Mouse (Mus musculus) stomach, embryonic 16.5 days (tissue): ENCODE measurements around the gene Stim1. TPM values are rescaled to one million over a fixed set of nuclear protein-coding genes. Genes with fewer than 3 reads are reported as not detected.

Experiments used
- ATAC-seq: fragments of 200-750 bp; cut with Nextera tagmentation; 2 replicates; pipeline ENCODE4 v1.8.0; 2017; ENCODE audit warnings: moderate number of reproducible peaks, moderate TSS enrichment; ENCODE audit not compliant: insufficient read depth, low FRiP score
- H3K27ac ChIP-seq: fragments of 300-500 bp; sonication (generic); 2 replicates; pipeline ENCODE4 v1.5.1; 2014; ENCODE audit warnings: low read length
- H3K27me3 ChIP-seq: fragments of 300-500 bp; sonication (generic); 2 replicates; pipeline ENCODE4 v1.6.1; 2014; ENCODE audit warnings: low read length, control low read depth, mixed read lengths; ENCODE audit not compliant: control insufficient read depth, insufficient read depth
- H3K36me3 ChIP-seq: fragments of 300-500 bp; sonication (generic); 2 replicates; pipeline ENCODE4 v1.6.1; 2014; ENCODE audit warnings: low read length; ENCODE audit not compliant: control insufficient read depth, insufficient read depth
- H3K4me1 ChIP-seq: fragments of 300-500 bp; sonication (generic); 2 replicates; pipeline ENCODE4 v1.6.1; 2014; ENCODE audit warnings: low read length, control low read depth, mixed read lengths; ENCODE audit not compliant: control insufficient read depth, insufficient read depth
- H3K4me2 ChIP-seq: fragments of 300-500 bp; sonication (generic); 2 replicates; pipeline ENCODE4 v1.6.1; 2014; ENCODE audit warnings: low read depth, low read length, mixed read lengths
- H3K4me3 ChIP-seq: fragments of 300-500 bp; sonication (generic); replicated peaks from 2 replicates; pipeline ENCODE4 v1.5.1; 2014; ENCODE audit warnings: mild to moderate bottlenecking, low read length
- H3K9ac ChIP-seq: fragments of 300-500 bp; sonication (generic); 2 replicates; pipeline ENCODE4 v1.6.1; 2014; ENCODE audit warnings: low read length
- H3K9me3 ChIP-seq: fragments of 300-500 bp; sonication (generic); replicated peaks from 2 replicates; pipeline ENCODE4 v1.6.1; 2016; ENCODE audit warnings: low read length, control low read depth; ENCODE audit not compliant: control insufficient read depth
- WGBS: fragments of 180-500 bp; shearing (Covaris S2); extraction: QIAGEN DNeasy Blood & Tissue Kit; methylation state at CpG from one replicate; pipeline ENCODE4 v1.1.7; 2014; 5-methylcytosine and 5-hydroxymethylcytosine counted together
- polyA plus RNA-seq: library from polyadenylated mRNA; unstranded; fragments of >200 nt; fragmentation: Nextera tagmentation; extraction: Ambion mirVana; gene quantifications from 2 replicates; pipeline ENCODE4 v1.2.1, GENCODE M21; 2015

Stim1 gene
- polyA plus RNA-seq, 1 experiment from 2014 or later, result 33.7 TPM

GRCm38 (mm10) chr7:102310266-102310665 lies 42.7 kb downstream of the Stim1 start:
- no peaks in the 10 kb centered on the region for H3K9me3 ChIP-seq
- H3K27me3 ChIP-seq, result no peaks in the 10 kb centered on the region
- no peak overlapping the region for H3K4me2 ChIP-seq
- ATAC-seq, result no peak
- H3K36me3 ChIP-seq, result no peaks in the 10 kb centered on the region
- no peak overlapping the region for H3K4me3 ChIP-seq
- H3K4me1 ChIP-seq, result no peaks in the 10 kb centered on the region
- H3K9ac ChIP-seq, result no peak overlapping the region
- H3K27ac ChIP-seq, result no peak overlapping the region

GRCm38 (mm10) chr7:102310821-102311220 lies 43.2 kb downstream of the Stim1 start:
- no peak for ATAC-seq
- no peaks in the 10 kb centered on the region for H3K36me3 ChIP-seq
- no peaks in the 10 kb centered on the region for H3K27me3 ChIP-seq
- no peak overlapping the region for H3K4me2 ChIP-seq
- no peaks in the 10 kb centered on the region for H3K9me3 ChIP-seq
- H3K27ac ChIP-seq, result no peak overlapping the region
- no peaks in the 10 kb centered on the region for H3K4me1 ChIP-seq
- 83% methylated on average over 5 of the region's 5 CpGs for WGBS
- H3K9ac ChIP-seq, result no peak overlapping the region
- no peak overlapping the region for H3K4me3 ChIP-seq

- no peak overlapping the region for H3K27ac ChIP-seq
- H3K4me1 ChIP-seq, result no peaks in the 10 kb centered on the region
- no peaks in the 10 kb centered on the region for H3K36me3 ChIP-seq
- H3K9me3 ChIP-seq, result no peaks in the 10 kb centered on the region
- ATAC-seq, result no peak
- no peak overlapping the region for H3K4me3 ChIP-seq
- H3K9ac ChIP-seq, result no peak overlapping the region
- H3K4me2 ChIP-seq, result no peak overlapping the region
- H3K27me3 ChIP-seq, result no peaks in the 10 kb centered on the region
- 60% methylated on average over 4 of the region's 4 CpGs for WGBS
These were observed 45.4 kb downstream of the Stim1 start for GRCm38 (mm10) chr7:102312840-102313534.

GRCm38 (mm10) chr7:102313535-102313863 lies 45.9 kb downstream of the Stim1 start:
- Histone ChIP-seq H3K9ac (no peak overlapping the region), H3K27me3 (no peaks in the 10 kb centered on the region), H3K4me2 (no peak overlapping the region), H3K4me1 (no peaks in the 10 kb centered on the region), H3K36me3 (no peaks in the 10 kb centered on the region), H3K9me3 (no peaks in the 10 kb centered on the region), H3K27ac (no peak overlapping the region), H3K4me3 (no peak overlapping the region)
- WGBS, result 69% methylated on average over 2 of the region's 2 CpGs
- ATAC-seq, result no peak

- no peaks in the 10 kb centered on the region for H3K9me3 ChIP-seq
- H3K27me3 ChIP-seq, result no peaks in the 10 kb centered on the region
- no peak overlapping the region for H3K9ac ChIP-seq
- 45% methylated on average over 1 of the region's 1 CpGs for WGBS
- H3K27ac ChIP-seq, result no peak overlapping the region; the same call in 1 of the 2 replicates
- H3K4me2 ChIP-seq, result no peak overlapping the region
- no peak for ATAC-seq
- no peak overlapping the region for H3K4me3 ChIP-seq
- no peaks in the 10 kb centered on the region for H3K36me3 ChIP-seq
- no peaks in the 10 kb centered on the region for H3K4me1 ChIP-seq
These were observed 46.5 kb downstream of the Stim1 start for GRCm38 (mm10) chr7:102314107-102314506.

- no peak for ATAC-seq
These were observed 47.3 kb downstream of the Stim1 start for GRCm38 (mm10) chr7:102314908-102315307.

GRCm38 (mm10) chr7:102315435-102315834 lies 47.8 kb downstream of the Stim1 start:
- Histone ChIP-seq H3K4me3 (no peak overlapping the region), H3K9ac (no peak overlapping the region), H3K9me3 (no peaks in the 10 kb centered on the region), H3K36me3 (no peaks in the 10 kb centered on the region), H3K4me1 (no peaks in the 10 kb centered on the region), H3K4me2 (no peak overlapping the region), H3K27ac (no peak overlapping the region), H3K27me3 (no peaks in the 10 kb centered on the region)
- ATAC-seq, result no peak
- WGBS, result 51% methylated on average over 7 of the region's 7 CpGs

More at GRCm38 (mm10) chr7:102314908-102315307, 47.3 kb downstream of the Stim1 start:
- Histone ChIP-seq H3K4me1 (no peaks in the 10 kb centered on the region), H3K4me2 (no peak overlapping the region), H3K27ac (no peak overlapping the region), H3K9ac (no peak overlapping the region), H3K27me3 (no peaks in the 10 kb centered on the region), H3K4me3 (no peak overlapping the region), H3K36me3 (no peaks in the 10 kb centered on the region), H3K9me3 (no peaks in the 10 kb centered on the region)

GRCm38 (mm10) chr7:102317583-102318168 lies 50.1 kb downstream of the Stim1 start:
- Histone ChIP-seq H3K27me3 (no peaks in the 10 kb centered on the region), H3K4me1 (no peaks in the 10 kb centered on the region), H3K9ac (no peak overlapping the region), H3K9me3 (no peaks in the 10 kb centered on the region), H3K27ac (no peak overlapping the region), H3K4me3 (no peak overlapping the region), H3K4me2 (no peak overlapping the region), H3K36me3 (no peaks in the 10 kb centered on the region)
- ATAC-seq, result no peak
- 76% methylated on average over 3 of the region's 3 CpGs for WGBS

GRCm38 (mm10) chr7:102322137-102322536 lies 54.5 kb downstream of the Stim1 start:
- ATAC-seq, result no peak
- no peaks in the 10 kb centered on the region for H3K36me3 ChIP-seq

More at GRCm38 (mm10) chr7:102322137-102322536, 54.5 kb downstream of the Stim1 start:
- no peak overlapping the region for H3K4me2 ChIP-seq
- no peaks in the 10 kb centered on the region for H3K9me3 ChIP-seq
- H3K27me3 ChIP-seq, result no peaks in the 10 kb centered on the region
- WGBS, result 77% methylated on average over 5 of the region's 5 CpGs
- no peak overlapping the region for H3K9ac ChIP-seq
- H3K4me1 ChIP-seq, result no peaks in the 10 kb centered on the region
- H3K4me3 ChIP-seq, result no peak overlapping the region
- no peak overlapping the region for H3K27ac ChIP-seq
